Mouse (Mus musculus): ENCODE data around the gene Dgcr2. TPM values are rescaled to one million over a fixed set of nuclear protein-coding genes. Genes with fewer than 3 reads are reported as not detected.

Gene Dgcr2
- polyA plus RNA-seq, 1 experiment from 2014 or later, result 108 TPM

DNA sequence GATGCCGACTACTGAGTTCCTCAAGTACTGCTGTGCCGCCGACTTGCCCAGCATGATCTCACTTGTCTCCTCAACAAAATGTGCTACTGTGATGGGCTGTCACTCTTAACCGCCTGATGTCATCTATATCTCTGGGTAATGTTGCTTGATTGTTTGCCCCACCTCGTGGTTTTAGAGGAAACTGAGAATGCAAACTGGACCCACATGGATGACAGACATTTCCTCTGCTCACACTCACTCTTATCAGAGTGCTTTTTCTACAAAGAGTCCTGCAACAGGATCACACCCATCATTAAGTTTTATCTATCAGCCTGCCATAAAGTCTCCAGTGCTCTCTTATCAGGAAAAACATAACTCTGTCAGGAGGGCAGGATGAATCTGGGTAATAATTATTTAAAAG lies 27.1 kb downstream of the Dgcr2 start:
- no peaks in the 10 kb centered on the region for H3K4me1 ChIP-seq
- no peak for ATAC-seq (ENCODE audit: low FRiP score, low read depth)
- no peaks in the 10 kb centered on the region for H3K27me3 ChIP-seq
- no peak overlapping the region for H3K9ac ChIP-seq (replicated peaks)
- no peak overlapping the region for H3K4me2 ChIP-seq (replicated peaks)
- H3K36me3 ChIP-seq, result peaks cover 35% of the 10 kb centered on the region
- H3K4me3 ChIP-seq, result no peak overlapping the region
- no peak overlapping the region for H3K27ac ChIP-seq (replicated peaks)
- WGBS, result 90% methylated on average over 5 of the region's 5 CpGs
- H3K9me3 ChIP-seq, result no peaks in the 10 kb centered on the region

GRCm38 (mm10) chr16:17865770-17866169 lies 32.6 kb downstream of the Dgcr2 start:
- WGBS, result 79% methylated on average over 6 of the region's 6 CpGs
- H3K4me2 ChIP-seq (replicated peaks), result no peak overlapping the region

DNA sequence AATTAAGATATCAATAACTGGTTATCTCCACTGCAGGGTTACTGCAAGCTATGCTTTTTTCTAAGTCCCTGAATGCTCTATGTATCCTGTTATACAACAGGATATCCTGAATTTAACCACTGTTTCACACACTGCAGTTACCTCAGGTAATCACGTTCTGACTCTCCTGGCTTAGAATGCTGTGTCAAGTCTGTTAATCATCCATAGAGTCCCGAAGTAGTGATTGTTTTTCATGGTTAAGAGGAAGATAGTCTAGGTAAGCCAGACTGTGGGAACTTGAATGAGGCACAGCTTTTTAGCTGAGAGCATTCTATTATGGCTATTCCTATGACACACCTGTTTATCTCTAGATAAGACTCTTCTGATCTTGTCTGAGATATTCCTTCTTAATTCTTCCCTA lies 33.1 kb downstream of the Dgcr2 start:
- no peak overlapping the region for H3K27ac ChIP-seq (replicated peaks)
- no peaks in the 10 kb centered on the region for H3K9me3 ChIP-seq
- WGBS, result 91% methylated on average over 2 of the region's 2 CpGs
- H3K27me3 ChIP-seq, result no peaks in the 10 kb centered on the region
- no peak overlapping the region for H3K4me2 ChIP-seq (replicated peaks)
- ATAC-seq (ENCODE audit: low FRiP score, low read depth), result no peak
- H3K4me3 ChIP-seq, result no peak overlapping the region
- peaks cover 10% of the 10 kb centered on the region; the same call in 1 of the 2 replicates for H3K4me1 ChIP-seq
- H3K36me3 ChIP-seq, result peaks cover 23% of the 10 kb centered on the region
- no peak overlapping the region for H3K9ac ChIP-seq (replicated peaks)

More at GRCm38 (mm10) chr16:17865770-17866169, 32.6 kb downstream of the Dgcr2 start:
- H3K9me3 ChIP-seq, result no peaks in the 10 kb centered on the region
- no peak overlapping the region for H3K9ac ChIP-seq (replicated peaks)
- H3K4me3 ChIP-seq, result no peak overlapping the region
- peaks cover 24% of the 10 kb centered on the region for H3K36me3 ChIP-seq
- peaks cover 10% of the 10 kb centered on the region; the same call in 1 of the 2 replicates for H3K4me1 ChIP-seq
- H3K27ac ChIP-seq (replicated peaks), result no peak overlapping the region
- no peaks in the 10 kb centered on the region for H3K27me3 ChIP-seq
- no peak for ATAC-seq (ENCODE audit: low FRiP score, low read depth)

GRCm38 (mm10) chr16:17858592-17858991 lies 39.8 kb downstream of the Dgcr2 start:
- no peak overlapping the region for H3K4me3 ChIP-seq
- H3K9ac ChIP-seq (replicated peaks), result no peak overlapping the region
- peaks cover 66% of the 10 kb centered on the region for H3K36me3 ChIP-seq
- ATAC-seq (ENCODE audit: low FRiP score, low read depth), result no peak
- H3K4me2 ChIP-seq (replicated peaks), result no peak overlapping the region
- H3K27ac ChIP-seq (replicated peaks), result no peak overlapping the region
- no peaks in the 10 kb centered on the region for H3K9me3 ChIP-seq
- no peaks in the 10 kb centered on the region for H3K27me3 ChIP-seq
- peaks cover 10% of the 10 kb centered on the region; the same call in 1 of the 2 replicates for H3K4me1 ChIP-seq

- Histone ChIP-seq H3K9ac (replicated peaks) (no peak overlapping the region), H3K36me3 (peaks cover 78% of the 10 kb centered on the region), H3K27ac (replicated peaks) (no peak overlapping the region), H3K4me1 (peaks cover 4% of the 10 kb centered on the region; the same call in 1 of the 2 replicates), H3K4me3 (no peak overlapping the region), H3K27me3 (no peaks in the 10 kb centered on the region), H3K9me3 (no peaks in the 10 kb centered on the region), H3K4me2 (replicated peaks) (no peak overlapping the region)
- no peak for ATAC-seq (ENCODE audit: low FRiP score, low read depth)
- 85% methylated on average over 7 of the region's 7 CpGs for WGBS
These were observed 41.2 kb downstream of the Dgcr2 start for GRCm38 (mm10) chr16:17857157-17857556.

DNA sequence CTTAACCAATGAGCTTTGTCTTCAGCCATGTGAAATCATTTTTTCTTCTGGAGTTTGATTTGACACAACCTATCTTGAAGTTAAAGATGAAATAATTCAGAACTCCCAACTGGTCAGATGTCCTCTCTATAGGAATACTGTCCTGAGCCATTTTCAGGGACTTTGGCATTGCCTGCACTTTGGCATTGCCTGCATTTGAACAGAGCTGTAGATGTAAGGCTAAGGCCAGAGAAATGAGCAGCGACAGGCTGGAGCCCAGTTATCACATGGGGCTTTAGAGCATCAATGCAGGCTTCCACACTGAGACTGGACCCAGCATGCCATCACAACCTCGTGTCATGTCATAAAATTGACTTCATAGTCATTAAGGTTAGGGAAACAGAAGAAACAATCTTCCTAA lies 45.1 kb downstream of the Dgcr2 start:
- no peak overlapping the region for H3K4me2 ChIP-seq (replicated peaks)
- 91% methylated on average over 2 of the region's 2 CpGs for WGBS
- no peak overlapping the region for H3K4me3 ChIP-seq
- peaks cover 90% of the 10 kb centered on the region for H3K36me3 ChIP-seq
- no peaks in the 10 kb centered on the region for H3K27me3 ChIP-seq
- no peak for ATAC-seq (ENCODE audit: low FRiP score, low read depth)
- H3K4me1 ChIP-seq, result no peaks in the 10 kb centered on the region
- no peak overlapping the region for H3K9ac ChIP-seq (replicated peaks)
- H3K9me3 ChIP-seq, result no peaks in the 10 kb centered on the region
- H3K27ac ChIP-seq (replicated peaks), result no peak overlapping the region

- no peaks in the 10 kb centered on the region for H3K4me1 ChIP-seq
- H3K4me3 ChIP-seq, result no peak overlapping the region
- peaks cover 87% of the 10 kb centered on the region for H3K36me3 ChIP-seq
- H3K4me2 ChIP-seq (replicated peaks), result no peak overlapping the region
- no peaks in the 10 kb centered on the region for H3K9me3 ChIP-seq
- H3K9ac ChIP-seq (replicated peaks), result no peak overlapping the region
- H3K27me3 ChIP-seq, result no peaks in the 10 kb centered on the region
- H3K27ac ChIP-seq (replicated peaks), result no peak overlapping the region
- no peak for ATAC-seq (ENCODE audit: low FRiP score, low read depth)
- 97% methylated on average over 1 of the region's 1 CpGs for WGBS
These were observed 46.5 kb downstream of the Dgcr2 start for GRCm38 (mm10) chr16:17851860-17852259.

- Histone ChIP-seq H3K4me3 (no peak overlapping the region), H3K27me3 (no peaks in the 10 kb centered on the region), H3K4me2 (replicated peaks) (no peak overlapping the region), H3K9me3 (no peaks in the 10 kb centered on the region), H3K36me3 (peaks cover 87% of the 10 kb centered on the region), H3K4me1 (no peaks in the 10 kb centered on the region), H3K27ac (replicated peaks) (no peak overlapping the region), H3K9ac (replicated peaks) (no peak overlapping the region)
- WGBS, result 93% methylated on average over 5 of the region's 5 CpGs
- no peak for ATAC-seq (ENCODE audit: low FRiP score, low read depth)
These were observed 47.0 kb downstream of the Dgcr2 start for GRCm38 (mm10) chr16:17851331-17851730.

- Histone ChIP-seq H3K27ac (replicated peaks) (no peak overlapping the region), H3K9me3 (no peaks in the 10 kb centered on the region), H3K4me1 (no peaks in the 10 kb centered on the region), H3K36me3 (peaks cover 89% of the 10 kb centered on the region), H3K4me2 (replicated peaks) (no peak overlapping the region), H3K27me3 (no peaks in the 10 kb centered on the region), H3K4me3 (no peak overlapping the region), H3K9ac (replicated peaks) (no peak overlapping the region)
- 93% methylated on average over 6 of the region's 6 CpGs for WGBS
- no peak for ATAC-seq (ENCODE audit: low FRiP score, low read depth)
These were observed 48.9 kb downstream of the Dgcr2 start for GRCm38 (mm10) chr16:17849486-17849885.

- H3K36me3 ChIP-seq, result peaks cover 89% of the 10 kb centered on the region
- no peak overlapping the region for H3K4me3 ChIP-seq
- peak overlapping the region; percentile 40; the same call in 1 of the 2 replicates for H3K27ac ChIP-seq (replicated peaks)
- H3K4me1 ChIP-seq, result no peaks in the 10 kb centered on the region
- WGBS, result 36% methylated on average over 1 of the region's 1 CpGs
- H3K27me3 ChIP-seq, result no peaks in the 10 kb centered on the region
- no peak for ATAC-seq (ENCODE audit: low FRiP score, low read depth)
- H3K4me2 ChIP-seq (replicated peaks), result no peak overlapping the region
- no peak overlapping the region for H3K9ac ChIP-seq (replicated peaks)
- H3K9me3 ChIP-seq, result no peaks in the 10 kb centered on the region
These were observed 49.4 kb downstream of the Dgcr2 start for GRCm38 (mm10) chr16:17848928-17849327.

DNA sequence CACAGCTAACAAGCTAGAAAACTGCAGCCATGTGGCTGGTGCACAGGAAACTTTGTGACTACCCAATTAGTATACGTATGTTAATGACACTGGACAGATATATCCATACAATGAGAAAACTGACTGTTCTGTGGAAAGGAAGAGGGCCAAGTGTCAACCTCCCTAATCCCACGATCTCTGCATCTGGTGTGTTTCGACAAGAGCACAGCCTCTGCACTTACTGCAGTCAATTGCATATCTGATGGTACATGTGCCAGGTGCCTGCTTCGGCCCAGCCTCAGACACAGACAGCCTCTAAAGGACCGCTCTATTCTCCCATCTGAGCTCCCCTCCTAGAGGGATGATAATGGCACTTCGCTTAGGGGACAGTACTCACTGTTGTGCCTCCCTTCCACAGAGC lies 49.9 kb downstream of the Dgcr2 start:
- 96% methylated on average over 6 of the region's 6 CpGs for WGBS
- ATAC-seq (ENCODE audit: low FRiP score, low read depth), result no peak
- Histone ChIP-seq H3K27ac (replicated peaks) (0 out of 2 replicates have a peak overlapping the region, but pooled peaks have one; percentile 40), H3K4me1 (no peaks in the 10 kb centered on the region), H3K9me3 (no peaks in the 10 kb centered on the region), H3K36me3 (peaks cover 91% of the 10 kb centered on the region), H3K4me2 (replicated peaks) (no peak overlapping the region), H3K4me3 (no peak overlapping the region), H3K9ac (replicated peaks) (no peak overlapping the region), H3K27me3 (no peaks in the 10 kb centered on the region)

DNA sequence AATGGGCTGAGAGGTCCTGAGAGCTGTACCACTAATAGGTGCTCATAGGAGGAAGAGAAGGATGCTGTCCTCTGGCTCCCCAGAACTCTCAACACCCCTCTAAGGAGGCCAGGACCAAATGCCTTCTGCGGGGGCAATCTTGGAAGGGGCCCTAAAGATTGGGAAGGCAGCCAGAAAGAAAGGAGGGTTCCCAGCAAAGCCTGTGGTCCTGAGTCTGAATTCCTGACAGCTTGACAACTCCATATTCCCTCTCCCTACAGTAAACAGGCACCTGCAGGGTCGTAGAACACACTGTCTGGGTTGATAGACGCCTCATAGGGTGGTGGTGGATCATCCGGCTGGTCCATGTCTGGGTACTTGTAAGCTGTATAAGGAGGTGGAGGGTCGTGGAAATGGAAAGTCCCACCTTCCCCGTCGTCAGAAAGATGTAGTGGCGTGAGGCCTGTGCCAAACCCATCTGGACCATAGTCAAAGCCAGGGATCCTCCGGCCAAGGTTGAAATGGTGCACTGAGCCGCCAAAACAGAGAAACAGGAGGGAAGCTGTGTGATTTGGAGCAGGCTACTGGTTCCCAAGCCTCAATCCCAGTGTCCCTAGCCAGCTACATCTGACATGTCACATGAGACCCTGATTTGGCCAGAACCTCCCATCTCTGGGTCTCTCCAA lies 54.5 kb downstream of the Dgcr2 start:
- Histone ChIP-seq H3K4me1 (no peaks in the 10 kb centered on the region), H3K27ac (replicated peaks) (no peak overlapping the region), H3K27me3 (no peaks in the 10 kb centered on the region), H3K9me3 (no peaks in the 10 kb centered on the region), H3K36me3 (peaks cover 91% of the 10 kb centered on the region), H3K9ac (replicated peaks) (no peak overlapping the region), H3K4me2 (replicated peaks) (no peak overlapping the region), H3K4me3 (no peak overlapping the region)
- 92% methylated on average over 10 of the region's 10 CpGs for WGBS
- no peak for ATAC-seq (ENCODE audit: low FRiP score, low read depth)

GRCm38 (mm10) chr16:17842437-17842836 lies 55.9 kb downstream of the Dgcr2 start:
- no peak for ATAC-seq (ENCODE audit: low FRiP score, low read depth)
- 0 out of 2 replicates have a peak, but pooled peaks cover 7% of the 10 kb centered on the region for H3K27me3 ChIP-seq
- H3K9ac ChIP-seq (replicated peaks), result no peak overlapping the region
- no peak overlapping the region for H3K4me3 ChIP-seq
- H3K27ac ChIP-seq (replicated peaks), result no peak overlapping the region
- no peak overlapping the region for H3K4me2 ChIP-seq (replicated peaks)
- WGBS, result 95% methylated on average over 7 of the region's 7 CpGs
- no peaks in the 10 kb centered on the region for H3K4me1 ChIP-seq
- H3K9me3 ChIP-seq, result no peaks in the 10 kb centered on the region
- peaks cover 80% of the 10 kb centered on the region for H3K36me3 ChIP-seq

All from midbrain, embryonic 12.5 days (tissue).